Mouse (Mus musculus) lung, embryonic 14.5 days (tissue): ENCODE results near the gene Slc24a2. TPM values are rescaled to one million over a fixed set of nuclear protein-coding genes. Genes with fewer than 3 reads are reported as not detected.
A peak's percentile ranks its signal among the peaks of the same experiment; 100 is the strongest.

Experiments used
- ATAC-seq: fragments of 200-750 bp; cut with Nextera tagmentation; 2 replicates; pipeline ENCODE4 v1.8.0; 2017; ENCODE audit warnings: mild to moderate bottlenecking, moderate TSS enrichment, moderate library complexity; ENCODE audit not compliant: insufficient read depth
- DNase-seq: peaks from one replicate; pipeline ENCODE4 v3.0.0-alpha.2; 2015
- H3K27ac ChIP-seq: fragments of 300-500 bp; sonication (generic); 2 replicates; pipeline ENCODE4 v1.5.1; 2014; ENCODE audit warnings: low read depth, mild to moderate bottlenecking, moderate library complexity
- H3K27me3 ChIP-seq: fragments of 300-500 bp; sonication (generic); 2 replicates; pipeline ENCODE4 v1.6.1; 2014; ENCODE audit warnings: low read length, control low read depth; ENCODE audit not compliant: insufficient read depth
- H3K36me3 ChIP-seq: fragments of 300-500 bp; sonication (generic); 2 replicates; pipeline ENCODE4 v1.6.1; 2014; ENCODE audit warnings: control low read depth; ENCODE audit not compliant: insufficient read depth
- H3K4me1 ChIP-seq: fragments of 300-500 bp; sonication (generic); 2 replicates; pipeline ENCODE4 v1.6.1; 2014; ENCODE audit warnings: antibody characterized with exemption, control low read depth; ENCODE audit not compliant: insufficient read depth
- H3K4me2 ChIP-seq: fragments of 300-500 bp; sonication (generic); 2 replicates; pipeline ENCODE4 v1.6.1; 2014; ENCODE audit warnings: mild to moderate bottlenecking
- H3K4me3 ChIP-seq: fragments of 300-500 bp; sonication (generic); 2 replicates; pipeline ENCODE4 v1.5.1; 2014; ENCODE audit warnings: low read depth, low read length
- H3K9ac ChIP-seq: fragments of 300-500 bp; sonication (generic); 2 replicates; pipeline ENCODE4 v1.6.1; 2014
- H3K9me3 ChIP-seq: fragments of 300-500 bp; sonication (generic); 2 replicates; pipeline ENCODE4 v1.6.1; 2016; ENCODE audit warnings: low read depth, low read length, control low read depth
- CTCF ChIP-seq: IDR thresholded peaks from 2 replicates; pipeline ENCODE4 v1.5.1; 2016; ENCODE audit warnings: antibody characterized with exemption, low read depth
- WGBS: fragments of 180-500 bp; shearing (Covaris S2); extraction: QIAGEN DNeasy Blood & Tissue Kit; methylation state at CpG from one replicate; pipeline ENCODE4 v1.1.7; 2014; 5-methylcytosine and 5-hydroxymethylcytosine counted together
- polyA plus RNA-seq: library from polyadenylated mRNA; unstranded; fragments of >200 nt; fragmentation: Nextera tagmentation; extraction: Ambion mirVana; gene quantifications from 2 replicates; pipeline ENCODE4 v1.2.1, GENCODE M21; 2014

The Slc24a2 gene
- polyA plus RNA-seq, 1 experiment from 2014 or later, result 0.04 TPM

GRCm38 (mm10) chr4:87087597-87087996, 142.7 kb downstream of the Slc24a2 start:
- H3K36me3 ChIP-seq, result no peaks in the 10 kb centered on the region
- H3K9ac ChIP-seq, result no peak overlapping the region
- no peak overlapping the region for H3K4me3 ChIP-seq
- no peak for ATAC-seq
- H3K4me2 ChIP-seq, result no peak overlapping the region
- no peaks in the 10 kb centered on the region for H3K9me3 ChIP-seq
- no peak overlapping the region for H3K27ac ChIP-seq
- H3K4me1 ChIP-seq, result no peaks in the 10 kb centered on the region
- H3K27me3 ChIP-seq, result no peaks in the 10 kb centered on the region
- no peak for DNase-seq
- 65% methylated on average over 5 of the region's 5 CpGs for WGBS
- no peak for TF ChIP-seq CTCF

- no peak overlapping the region for H3K4me2 ChIP-seq
Observed at GRCm38 (mm10) chr4:87086933-87087577, 143.2 kb downstream of the Slc24a2 start.

GRCm38 (mm10) chr4:87081321-87081720, 149.0 kb downstream of the Slc24a2 start:
- DNase-seq, result no peak
- Histone ChIP-seq H3K4me2 (no peak overlapping the region), H3K9me3 (no peaks in the 10 kb centered on the region), H3K4me3 (no peak overlapping the region), H3K36me3 (no peaks in the 10 kb centered on the region), H3K4me1 (no peaks in the 10 kb centered on the region), H3K27me3 (no peaks in the 10 kb centered on the region), H3K9ac (no peak overlapping the region), H3K27ac (no peak overlapping the region)
- 76% methylated on average over 6 of the region's 6 CpGs for WGBS
- no peak for TF ChIP-seq CTCF
- ATAC-seq, result no peak

More at GRCm38 (mm10) chr4:87086933-87087577, 143.2 kb downstream of the Slc24a2 start:
- ATAC-seq (peak; percentile 86; the same call in 1 of the 2 replicates), DNase-seq (peak; percentile 77)
- no peaks in the 10 kb centered on the region for H3K9me3 ChIP-seq
- no peaks in the 10 kb centered on the region for H3K27me3 ChIP-seq
- H3K4me1 ChIP-seq, result no peaks in the 10 kb centered on the region
- WGBS, result 37% methylated on average over 11 of the region's 11 CpGs
- H3K27ac ChIP-seq, result no peak overlapping the region
- no peak overlapping the region for H3K9ac ChIP-seq
- no peak overlapping the region for H3K4me3 ChIP-seq
- H3K36me3 ChIP-seq, result no peaks in the 10 kb centered on the region
- no peak for TF ChIP-seq CTCF

- H3K27ac ChIP-seq, result no peak overlapping the region
- no peak overlapping the region for H3K4me3 ChIP-seq
- 66% methylated on average over 4 of the region's 4 CpGs for WGBS
- H3K9ac ChIP-seq, result no peak overlapping the region
- no peaks in the 10 kb centered on the region for H3K4me1 ChIP-seq
- no peaks in the 10 kb centered on the region for H3K27me3 ChIP-seq
- TF ChIP-seq CTCF, result no peak
- H3K9me3 ChIP-seq, result no peaks in the 10 kb centered on the region
- H3K4me2 ChIP-seq, result no peak overlapping the region
- no peak for ATAC-seq
- no peaks in the 10 kb centered on the region for H3K36me3 ChIP-seq
- DNase-seq, result no peak
Observed at GRCm38 (mm10) chr4:87079305-87079704, 151.0 kb downstream of the Slc24a2 start.

- Histone ChIP-seq H3K4me1 (no peaks in the 10 kb centered on the region), H3K9me3 (no peaks in the 10 kb centered on the region), H3K27ac (no peak overlapping the region), H3K4me3 (no peak overlapping the region), H3K9ac (no peak overlapping the region), H3K4me2 (no peak overlapping the region), H3K36me3 (no peaks in the 10 kb centered on the region), H3K27me3 (no peaks in the 10 kb centered on the region)
- WGBS, result 48% methylated on average over 2 of the region's 2 CpGs
- no peak for TF ChIP-seq CTCF
- ATAC-seq (no peak), DNase-seq (no peak)
Observed at GRCm38 (mm10) chr4:87078726-87079125, 151.6 kb downstream of the Slc24a2 start.

- H3K4me2 ChIP-seq, result no peak overlapping the region
- no peak for ATAC-seq
- H3K4me1 ChIP-seq, result no peaks in the 10 kb centered on the region
- DNase-seq, result no peak
- no peak overlapping the region for H3K9ac ChIP-seq
- WGBS, result 48% methylated on average over 3 of the region's 3 CpGs
- TF ChIP-seq CTCF, result no peak
- no peaks in the 10 kb centered on the region for H3K27me3 ChIP-seq
- no peak overlapping the region for H3K27ac ChIP-seq
- no peaks in the 10 kb centered on the region for H3K36me3 ChIP-seq
- H3K4me3 ChIP-seq, result no peak overlapping the region
- no peaks in the 10 kb centered on the region for H3K9me3 ChIP-seq
Observed at GRCm38 (mm10) chr4:87075761-87076160, 154.5 kb downstream of the Slc24a2 start.

GRCm38 (mm10) chr4:87068121-87068520, 162.2 kb downstream of the Slc24a2 start:
- H3K36me3 ChIP-seq, result no peaks in the 10 kb centered on the region
- 72% methylated on average over 3 of the region's 3 CpGs for WGBS
- TF ChIP-seq CTCF, result no peak
- H3K4me3 ChIP-seq, result no peak overlapping the region
- ATAC-seq, result no peak
- DNase-seq, result no peak
- no peak overlapping the region for H3K4me2 ChIP-seq
- H3K9me3 ChIP-seq, result no peaks in the 10 kb centered on the region
- H3K27me3 ChIP-seq, result no peaks in the 10 kb centered on the region
- no peak overlapping the region for H3K9ac ChIP-seq
- H3K27ac ChIP-seq, result no peak overlapping the region
- no peaks in the 10 kb centered on the region for H3K4me1 ChIP-seq
